Mouse (Mus musculus): ENCODE data around the gene 9330182L06Rik. TPM values are rescaled to one million over a fixed set of nuclear protein-coding genes. Genes with fewer than 3 reads are reported as not detected.

9330182L06Rik gene
- total RNA-seq, 2 experiments from 2014 or later, result 0.22 to 0.23 TPM

DNA sequence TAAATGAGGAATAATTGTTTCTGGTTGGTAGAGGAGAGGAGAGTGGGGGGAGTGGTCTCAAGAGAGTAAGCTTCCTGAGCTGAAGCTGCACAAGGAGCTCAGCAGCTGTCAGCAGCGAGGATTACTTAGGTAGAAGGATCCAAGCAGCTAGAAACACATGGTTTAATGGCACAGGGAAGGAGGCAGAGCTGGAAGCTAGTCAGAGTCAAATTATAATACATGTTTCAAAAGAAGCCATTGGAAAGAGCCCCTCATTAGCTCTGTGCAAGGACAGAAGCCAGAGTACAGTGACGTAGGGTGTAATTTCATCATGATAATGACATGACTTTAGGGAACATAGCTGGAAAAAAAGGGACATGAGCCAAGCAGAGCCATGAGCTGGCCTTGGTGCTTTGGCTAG lies 92.2 kb downstream of the 9330182L06Rik start:
- DNase-seq, result no peak
- intact Hi-C loops (cut with DNase I; ENCODE audit: low total_unique reads), result no loop called here

GRCm38 (mm10) chr5:9361982-9362661 lies 96.2 kb downstream of the 9330182L06Rik start:
- intact Hi-C loops (cut with DNase I; ENCODE audit: low total_unique reads), result no loop called here
- DNase-seq, result no peak

DNA sequence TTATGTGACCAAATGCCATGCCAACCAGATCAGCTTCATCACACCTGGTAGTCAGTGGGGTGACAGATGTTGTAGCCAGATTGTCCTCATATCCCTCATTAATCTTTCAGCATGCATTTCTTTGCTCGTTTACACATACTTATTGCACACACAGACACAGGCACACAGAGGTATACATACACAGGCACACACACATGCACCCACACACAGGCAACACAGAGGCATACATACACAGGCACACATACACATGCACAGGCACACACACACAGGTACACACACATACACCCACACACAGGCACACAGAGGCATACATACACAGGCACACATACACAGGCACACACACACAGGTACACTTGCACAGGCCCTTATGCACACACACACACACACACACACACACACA lies 99.0 kb downstream of the 9330182L06Rik start:
- intact Hi-C loops (cut with DNase I; ENCODE audit: low total_unique reads), result no loop called here

DNA sequence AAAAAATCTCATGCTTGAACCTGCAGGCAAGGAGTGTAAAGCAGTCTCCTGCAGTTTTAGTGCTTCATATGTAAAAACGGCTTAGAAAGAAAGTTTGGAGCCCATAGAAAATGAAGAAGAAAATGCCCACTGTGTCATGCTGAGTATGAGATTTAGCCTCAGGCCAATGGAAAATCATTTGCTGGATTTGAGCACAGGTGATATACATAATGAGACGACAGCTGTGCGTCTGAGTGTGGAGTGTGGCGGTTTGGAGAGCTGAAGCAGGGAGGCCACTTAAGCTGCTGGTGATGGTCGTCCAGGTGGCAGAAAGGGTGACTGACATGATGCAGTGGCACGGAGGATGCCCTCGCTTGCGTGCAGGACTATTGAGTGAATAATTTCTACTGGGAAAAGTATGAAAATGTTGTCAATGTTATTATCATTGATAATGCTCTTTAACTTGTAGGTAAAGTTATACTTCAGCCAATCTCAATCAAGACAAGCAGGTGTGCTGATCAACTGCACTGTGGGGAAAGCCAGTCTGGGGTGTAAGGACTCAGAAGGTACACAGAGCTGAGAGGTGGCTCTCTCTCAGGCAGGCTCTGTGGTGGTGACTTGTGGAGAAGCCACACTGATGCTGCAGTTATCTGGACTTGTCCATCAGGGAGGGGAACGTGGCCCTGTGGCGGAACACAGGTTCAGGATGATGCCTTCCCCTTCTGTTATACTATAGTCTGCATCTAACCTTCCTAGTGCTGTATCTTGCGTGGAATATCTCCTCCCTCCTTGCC lies 102.2 kb downstream of the 9330182L06Rik start:
- no peak for DNase-seq
- intact Hi-C loops (cut with DNase I; ENCODE audit: low total_unique reads), result no loop called here

More for the DNA sequence above, 99.0 kb downstream of the 9330182L06Rik start:
- DNase-seq, result no peak

DNA sequence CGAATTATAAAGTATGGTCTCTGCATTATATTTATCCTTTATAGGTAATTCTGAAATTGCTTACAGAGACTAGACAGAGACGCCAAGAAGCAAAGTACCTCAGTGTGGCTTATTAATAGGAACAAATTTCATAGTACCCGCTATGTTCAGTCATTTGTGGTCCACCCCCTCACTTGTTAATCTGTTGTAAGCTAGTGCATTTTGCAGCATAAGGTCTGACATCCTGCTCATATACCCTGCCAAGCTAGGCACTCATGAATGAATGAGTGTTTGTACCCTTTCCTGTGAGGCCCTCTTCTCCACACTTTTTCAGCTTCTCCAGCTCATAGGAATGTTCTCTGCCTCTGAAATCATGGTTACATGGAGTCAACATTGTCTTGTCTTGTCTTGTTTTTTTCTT lies 105.2 kb downstream of the 9330182L06Rik start:
- intact Hi-C loops (cut with DNase I; ENCODE audit: low total_unique reads), result no loop called here
- no peak for DNase-seq

- DNase-seq, result no peak
- intact Hi-C loops (cut with DNase I; ENCODE audit: low total_unique reads), result no loop called here
These were observed 107.4 kb downstream of the 9330182L06Rik start for GRCm38 (mm10) chr5:9373341-9373740.

DNA sequence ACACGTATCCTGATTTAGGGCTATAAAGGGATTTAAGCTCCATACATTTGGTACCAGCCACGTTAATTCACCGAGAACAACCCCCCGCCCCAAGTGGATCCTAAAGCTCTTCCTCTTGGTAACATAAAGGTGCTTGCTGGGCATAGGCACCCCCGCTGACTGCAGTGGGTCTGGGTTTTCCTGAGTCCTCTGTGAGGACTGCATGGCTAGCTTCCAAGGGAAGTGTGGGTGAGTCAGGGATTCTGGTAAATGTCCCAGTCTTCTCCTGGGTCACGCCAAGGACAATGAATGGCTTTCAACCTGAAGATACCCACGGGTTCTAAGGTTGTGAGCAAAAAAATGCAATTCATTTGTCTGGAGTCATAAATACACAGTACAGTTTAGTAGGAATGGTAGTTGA lies 124.0 kb downstream of the 9330182L06Rik start:
- DNase-seq, result no peak
- intact Hi-C loops (cut with DNase I; ENCODE audit: low total_unique reads), result no loop called here

DNA sequence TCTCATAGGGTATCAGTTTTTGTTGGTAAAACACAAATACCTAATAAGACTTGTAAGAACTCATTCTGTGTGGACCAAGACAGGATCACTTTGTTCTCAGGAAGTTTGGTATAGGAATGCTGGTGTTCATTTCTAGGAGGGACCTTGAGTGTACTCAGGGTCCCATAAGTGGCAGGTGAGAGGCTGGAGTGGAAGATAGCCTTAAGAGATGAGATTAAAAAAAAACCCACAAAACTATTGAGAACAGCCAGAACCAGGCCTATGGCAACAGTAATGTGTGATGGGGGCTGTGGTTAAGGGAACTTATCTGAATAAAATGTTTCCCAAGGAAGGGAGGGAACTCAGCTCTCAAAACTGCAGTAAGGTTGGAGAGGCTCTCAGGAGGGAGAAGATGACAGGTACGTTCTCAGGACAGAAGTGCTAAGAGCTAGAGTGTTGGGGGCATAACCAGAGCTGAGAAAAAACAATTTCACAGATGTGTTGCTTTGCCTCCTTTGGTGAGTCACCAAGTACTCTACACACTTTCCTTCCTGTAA lies 126.0 kb downstream of the 9330182L06Rik start:
- DNase-seq, result no peak
- intact Hi-C loops (cut with DNase I; ENCODE audit: low total_unique reads), result no loop called here

GRCm38 (mm10) chr5:9417098-9417497 lies 151.2 kb downstream of the 9330182L06Rik start:
- intact Hi-C loops (cut with DNase I; ENCODE audit: low total_unique reads), result no loop called here
- DNase-seq, result no peak

DNA sequence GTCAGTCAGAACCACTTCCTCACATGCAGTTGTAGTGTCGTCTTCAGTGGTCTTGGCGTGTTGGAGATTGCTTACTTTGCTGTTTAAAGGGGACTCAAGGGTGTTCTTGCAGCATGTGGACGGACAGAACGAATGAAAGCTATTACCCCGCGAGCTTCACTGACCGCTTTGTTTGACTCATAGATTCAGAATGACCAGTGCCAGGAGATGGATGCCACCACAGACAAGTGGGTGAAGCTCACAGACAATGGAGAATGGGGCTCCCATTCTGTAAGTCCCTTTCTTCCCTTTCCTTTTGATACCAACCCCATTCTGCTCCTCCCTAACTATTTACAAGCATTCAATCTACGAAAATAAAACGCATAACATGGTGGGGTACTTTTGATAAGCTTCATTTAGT lies 151.9 kb downstream of the 9330182L06Rik start:
- intact Hi-C loops (cut with DNase I; ENCODE audit: low total_unique reads), result no loop called here
- no peak for DNase-seq

- intact Hi-C loops (cut with DNase I; ENCODE audit: low total_unique reads), result loop anchor here (10.0 kb wide), 1 partner anchor 495 kb away; no protein-coding TSS in a partner anchor
- DNase-seq, result no peak
These were observed 154.0 kb downstream of the 9330182L06Rik start for GRCm38 (mm10) chr5:9419964-9420363.

GRCm38 (mm10) chr5:9424464-9424863 lies 158.5 kb downstream of the 9330182L06Rik start:
- intact Hi-C loops (cut with DNase I; ENCODE audit: low total_unique reads), result loop anchor here (10.0 kb wide), 1 partner anchor 500 kb away; no protein-coding TSS in a partner anchor
- no peak for DNase-seq

GRCm38 (mm10) chr5:9427165-9427564 lies 161.2 kb downstream of the 9330182L06Rik start:
- intact Hi-C loops (cut with DNase I; ENCODE audit: low total_unique reads), result loop anchor here (10.0 kb wide), 1 partner anchor 502 kb away; no protein-coding TSS in a partner anchor
- DNase-seq, result no peak

GRCm38 (mm10) chr5:9427581-9428241 lies 161.8 kb downstream of the 9330182L06Rik start:
- DNase-seq, result no peak
- intact Hi-C loops (cut with DNase I; ENCODE audit: low total_unique reads), result loop anchor here (10.0 kb wide), 1 partner anchor 503 kb away; no protein-coding TSS in a partner anchor

DNA sequence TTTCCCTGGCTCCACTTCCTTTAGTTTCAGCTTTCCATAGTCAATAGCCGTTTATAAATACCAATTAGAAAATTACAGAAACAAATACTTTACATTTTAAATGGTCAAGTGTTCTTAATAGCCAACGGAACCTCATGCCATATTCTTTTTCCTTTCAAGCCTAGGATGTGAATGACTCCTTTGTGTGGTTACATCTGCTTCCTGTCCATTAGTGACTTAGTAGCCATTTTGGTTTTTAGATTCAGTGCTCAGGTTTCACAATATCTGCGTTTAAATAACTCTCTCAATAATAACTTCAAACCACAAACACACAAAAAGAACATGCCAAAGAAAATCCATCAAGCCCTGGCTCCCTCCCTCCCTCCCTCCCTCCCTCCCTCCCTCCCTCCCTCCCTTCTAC lies 162.8 kb downstream of the 9330182L06Rik start:
- intact Hi-C loops (cut with DNase I; ENCODE audit: low total_unique reads), result loop anchor here (10.0 kb wide), 1 partner anchor 504 kb away; no protein-coding TSS in a partner anchor
- no peak for DNase-seq

- DNase-seq, result no peak
- intact Hi-C loops (cut with DNase I; ENCODE audit: low total_unique reads), result no loop called here
These were observed 180.2 kb downstream of the 9330182L06Rik start for GRCm38 (mm10) chr5:9446146-9446545.

DNA sequence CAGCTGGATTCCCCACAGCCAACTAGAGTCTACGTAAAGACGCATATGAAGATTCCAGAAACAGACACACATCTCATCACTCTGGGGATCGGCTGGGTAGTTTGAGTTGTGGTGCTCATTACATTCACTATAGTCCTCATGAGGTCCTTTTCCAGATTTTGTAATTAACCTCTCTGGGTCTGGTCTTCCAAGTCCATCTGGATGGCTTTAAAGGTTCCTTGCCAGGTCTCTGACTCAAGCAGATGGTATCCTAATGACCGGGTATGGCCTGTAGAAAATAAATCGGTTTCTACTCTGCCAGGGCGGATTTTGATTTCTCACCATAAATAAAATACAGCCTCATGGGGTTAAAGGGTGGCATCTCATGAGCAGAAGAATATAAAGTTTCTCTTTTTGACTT lies 183.0 kb downstream of the 9330182L06Rik start:
- no peak for DNase-seq
- intact Hi-C loops (cut with DNase I; ENCODE audit: low total_unique reads), result no loop called here

DNA sequence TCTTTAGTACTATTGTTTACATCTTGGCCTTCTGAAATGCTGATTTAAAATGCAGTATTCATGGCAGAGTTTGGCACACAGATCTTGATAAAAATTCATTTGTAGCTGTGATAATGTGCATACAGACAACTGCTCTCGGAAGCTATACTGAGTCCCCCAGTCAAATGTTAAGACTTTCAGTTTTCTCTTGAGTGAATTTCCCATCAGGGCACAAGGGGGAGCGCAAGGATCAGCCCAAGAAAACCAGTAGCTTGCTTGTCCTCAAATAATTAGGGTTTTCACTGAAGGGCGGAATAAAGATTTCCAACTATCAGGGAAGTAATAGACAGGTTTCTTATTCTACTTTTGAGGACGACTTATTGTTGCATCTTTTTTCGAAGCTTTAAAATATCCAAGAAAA lies 183.7 kb downstream of the 9330182L06Rik start:
- DNase-seq, result no peak
- intact Hi-C loops (cut with DNase I; ENCODE audit: low total_unique reads), result no loop called here

DNA sequence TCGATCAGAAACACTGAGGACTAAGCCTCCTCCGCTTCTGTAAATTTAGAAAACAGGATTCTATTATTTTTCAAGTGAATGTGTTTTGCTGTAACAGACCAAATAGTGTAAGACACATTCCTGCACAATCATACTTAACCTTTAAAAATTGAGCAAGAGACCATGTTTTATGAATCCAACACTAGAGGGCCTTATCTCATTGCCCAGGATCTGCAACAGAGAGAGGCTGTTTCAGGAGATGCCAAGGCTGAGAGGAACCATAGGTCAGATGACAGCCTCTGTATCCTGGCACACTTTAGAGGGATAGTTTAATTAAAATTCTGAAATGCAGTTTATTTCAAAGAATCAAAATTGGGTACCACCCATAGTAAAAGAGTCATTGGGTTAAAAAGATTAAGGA lies 187.4 kb downstream of the 9330182L06Rik start:
- DNase-seq, result no peak
- intact Hi-C loops (cut with DNase I; ENCODE audit: low total_unique reads), result no loop called here

DNA sequence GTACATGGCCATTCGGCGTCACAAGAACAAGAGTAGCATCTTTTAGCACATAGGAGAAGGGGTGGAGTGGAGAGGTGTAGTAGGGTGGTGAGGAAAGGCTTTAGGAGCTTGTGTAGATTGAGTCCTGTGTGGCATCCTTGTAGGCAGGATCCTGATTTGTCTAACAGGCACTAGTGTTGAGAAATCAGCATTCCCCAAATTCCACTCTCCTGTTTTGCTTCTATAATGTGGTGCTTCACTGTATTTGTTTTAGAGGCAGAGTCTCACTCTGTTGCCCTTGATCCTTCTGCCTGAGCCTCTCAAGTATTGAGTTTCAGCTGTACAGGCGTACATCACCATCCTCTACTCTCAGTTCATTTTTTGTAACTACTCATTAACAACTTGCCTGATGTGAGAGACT lies 211.7 kb downstream of the 9330182L06Rik start:
- intact Hi-C loops (cut with DNase I; ENCODE audit: low total_unique reads), result no loop called here
- no peak for DNase-seq

All from gastrocnemius, postnatal 14 days (tissue).